Comparison of ENCODE assay signal across 16 mouse cellular contexts in the genomic region with DNA sequence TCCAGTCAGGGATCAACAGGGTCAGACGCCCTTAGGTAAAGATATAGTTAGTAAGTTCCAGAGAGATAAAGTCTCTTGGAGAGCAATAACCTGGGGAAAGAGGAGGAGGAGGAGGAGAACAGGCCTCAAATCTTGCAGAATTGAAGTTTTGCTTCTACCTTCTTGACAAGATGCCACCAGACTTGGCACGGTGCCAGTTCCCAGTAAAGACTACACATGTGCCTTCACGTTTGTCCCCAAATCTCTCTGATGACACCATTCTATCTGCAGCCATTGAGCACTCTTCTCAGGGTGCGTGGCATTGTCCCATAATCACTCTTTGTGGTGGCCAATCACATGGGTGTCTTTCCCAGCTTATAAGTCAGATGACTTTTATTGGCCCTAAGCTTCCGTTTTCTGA.
DNase-seq lines count a peak whose midpoint lies in the region; ATAC-seq lines count a peak whose summit lies in the region.
"Had no signal": no experiment of that assay in that cellular context is flagged by ENCODE, and none has a peak within 500 bp of the region (broad histone marks: within the 10 kb centered on the region; RNA-seq: fewer than 3 reads in every experiment).

No protein-coding gene starts in this region.

- no peak overlapping the region for H3K4me2 ChIP-seq in kidney, embryonic 15.5 days
- H3K4me2 ChIP-seq: forebrain, embryonic 12.5 days; heart, embryonic 13.5 days; stomach, embryonic 15.5 days had no signal

- no peak for ATAC-seq in kidney, embryonic 15.5 days (replicated peaks; ENCODE audit: low FRiP score)
- ATAC-seq: intestine, postnatal 0 days had no signal

- 82% methylated on average over 5 of the region's 5 CpGs for WGBS in kidney, embryonic 15.5 days

- H3K9ac ChIP-seq in kidney, embryonic 15.5 days, result no peak overlapping the region
- H3K9ac ChIP-seq: forebrain, embryonic 12.5 days; heart, embryonic 13.5 days; midbrain, embryonic 15.5 days; stomach, embryonic 15.5 days had no signal

- DNase-seq in gastrocnemius, postnatal 10 days, result peak; percentile 22
- DNase-seq in gastrocnemius, postnatal 36 days, result no peak
- DNase-seq in kidney, postnatal 4 days, result peak; percentile 35 to 36
- DNase-seq in testis, postnatal 10 days (ENCODE audit: low spot score), result peak; percentile 70
- DNase-seq in testis, postnatal 14 days (ENCODE audit: low spot score), result no peak
- DNase-seq in cerebellum, postnatal 25 days, result peak; percentile 14 to 59
- no peak for DNase-seq in layer of hippocampus, postnatal 25 days (ENCODE audit: extremely low spot score in 1 of 2, low spot score in 1 of 2)
- DNase-seq: B cell, adult 2 months; lung, adult 18-20 months; lung, postnatal 4 days had no signal

- peaks cover 12% of the 10 kb centered on the region; the same call in 1 of the 2 replicates for H3K9me3 ChIP-seq in kidney, embryonic 15.5 days (replicated peaks)
- H3K9me3 ChIP-seq: midbrain, embryonic 15.5 days had no signal

- H3K4me1 ChIP-seq in kidney, embryonic 15.5 days, result peaks cover 15% of the 10 kb centered on the region
- H3K4me1 ChIP-seq: stomach, embryonic 15.5 days had no signal

- no peaks in the 10 kb centered on the region for H3K27me3 ChIP-seq in kidney, embryonic 15.5 days
- H3K27me3 ChIP-seq: forebrain, embryonic 12.5 days; heart, embryonic 13.5 days; midbrain, embryonic 15.5 days; stomach, embryonic 15.5 days had no signal

- H3K4me3 ChIP-seq in kidney, embryonic 15.5 days (replicated peaks), result no peak overlapping the region
- H3K4me3 ChIP-seq: forebrain, embryonic 12.5 days; heart, embryonic 13.5 days; midbrain, embryonic 15.5 days; stomach, embryonic 15.5 days had no signal

- no peaks in the 10 kb centered on the region for H3K36me3 ChIP-seq in kidney, embryonic 15.5 days
- H3K36me3 ChIP-seq: forebrain, embryonic 12.5 days; midbrain, embryonic 15.5 days; stomach, embryonic 15.5 days had no signal

- H3K27ac ChIP-seq in kidney, embryonic 15.5 days, result no peak overlapping the region
- H3K27ac ChIP-seq: forebrain, embryonic 12.5 days; heart, embryonic 13.5 days; stomach, embryonic 15.5 days had no signal

- intact Hi-C loops in gastrocnemius, postnatal 36 days (cut with DNase I), result loop anchor here (2.0 to 10.0 kb wide), 4 partner anchors 322 to 692 kb away; a partner anchor contains a TSS

Comparison
In these comparisons a context has a peak if more than half of its experiments do, and no peak if none do; other contexts are left out.
1. DNase-seq: peak in gastrocnemius, postnatal 10 days (single experiment), kidney, postnatal 4 days (2 of 2), testis, postnatal 10 days (single experiment) and cerebellum, postnatal 25 days (2 of 2); none in gastrocnemius, postnatal 36 days (0 of 2), testis, postnatal 14 days (single experiment) and layer of hippocampus, postnatal 25 days (0 of 2).